Mouse (Mus musculus) neutrophil, adult 65 days (primary cell): Measurements from ENCODE around the gene Cpeb4. TPM values are rescaled to one million over a fixed set of nuclear protein-coding genes. Genes with fewer than 3 reads are reported as not detected.

Experiments used
- total RNA-seq: library from RNA; stranded (reverse); gene quantifications from 2 replicates; pipeline ENCODE4 v1.2.4, GENCODE M21; 2023

Gene Cpeb4
- 76.7 and 107 TPM in 2 replicates for total RNA-seq

GRCm38 (mm10) chr11:31871911-31872310 is at the start of gene Cpeb4:
TSS of gene Cpeb4 (plus strand) at chr11:31872211.

GRCm38 (mm10) chr11:31965256-31966134 is 93.5 kb downstream of the Cpeb4 start, which contains the start of gene 4930524B15Rik:
TSS of gene 4930524B15Rik (plus strand) at chr11:31965592.

Other genes starting within 250 kb of the Cpeb4 start
- 5.3 and 6.3 TPM in 2 replicates for gene Bod1, start 200.3 kb upstream of the Cpeb4 start, total RNA-seq
- gene 4930524B15Rik, start 93.4 kb downstream of the Cpeb4 start, total RNA-seq, result not detected in 2 replicates
- 1.5 TPM in 1 of 2 replicates, not detected in the other for gene Nsg2, start 128.3 kb downstream of the Cpeb4 start, total RNA-seq